Mouse (Mus musculus) adrenal gland, adult 2 months (tissue): ENCODE results near the gene Npepps. TPM values are rescaled to one million over a fixed set of nuclear protein-coding genes. Genes with fewer than 3 reads are reported as not detected.
"Not testable (repeated sequence)": the region's sequence is repeated elsewhere in the genome, so short reads cannot be mapped to it uniquely, and the experiment has no call there.

Experiments used
- DNase-seq: peaks from one replicate; pipeline ENCODE4 v3.0.0; 2021
- polyA plus RNA-seq: library from polyadenylated mRNA; depleted of rRNA; stranded (reverse); fragments of >200 nt; gene quantifications from 2 replicates; pipeline ENCODE4 v1.2.3, GENCODE M21; 2012
- total RNA-seq, 2 experiments: library from RNA; stranded (reverse); gene quantifications; 2 replicates each; pipeline ENCODE4 v1.2.3; 2021

Npepps gene
- total and polyA plus RNA-seq, 3 experiments: 29.8 to 70.2 (median 69.2) TPM

DNA sequence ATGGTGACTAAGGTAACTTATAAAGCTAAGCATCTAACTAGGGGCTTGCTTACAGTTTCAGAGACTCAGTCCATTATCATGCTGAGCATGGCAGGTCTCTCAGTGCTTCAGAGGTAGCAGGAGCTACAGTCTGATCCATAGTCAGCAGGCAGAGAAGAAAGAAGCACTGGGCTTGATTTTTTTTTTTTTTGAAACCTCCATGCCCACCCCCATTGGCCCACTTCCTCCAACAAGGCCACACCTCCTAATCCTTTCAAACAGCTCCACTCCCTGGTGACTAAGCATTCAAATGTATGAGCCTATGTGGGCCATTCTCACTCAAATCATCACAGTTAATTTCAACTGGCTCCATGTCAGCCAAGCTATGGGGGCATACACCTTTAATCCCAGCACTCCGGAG lies 12.3 kb upstream of the Npepps start:
- DNase-seq: no peak

- peak; percentile 67 for DNase-seq
These were observed 9.1 kb upstream of the Npepps start for GRCm38 (mm10) chr11:97289276-97290230.

- no peak for DNase-seq
These were observed 7.2 kb upstream of the Npepps start for GRCm38 (mm10) chr11:97287643-97288042.

- DNase-seq: no peak
These were observed 6.5 kb upstream of the Npepps start for GRCm38 (mm10) chr11:97286973-97287372.

DNA sequence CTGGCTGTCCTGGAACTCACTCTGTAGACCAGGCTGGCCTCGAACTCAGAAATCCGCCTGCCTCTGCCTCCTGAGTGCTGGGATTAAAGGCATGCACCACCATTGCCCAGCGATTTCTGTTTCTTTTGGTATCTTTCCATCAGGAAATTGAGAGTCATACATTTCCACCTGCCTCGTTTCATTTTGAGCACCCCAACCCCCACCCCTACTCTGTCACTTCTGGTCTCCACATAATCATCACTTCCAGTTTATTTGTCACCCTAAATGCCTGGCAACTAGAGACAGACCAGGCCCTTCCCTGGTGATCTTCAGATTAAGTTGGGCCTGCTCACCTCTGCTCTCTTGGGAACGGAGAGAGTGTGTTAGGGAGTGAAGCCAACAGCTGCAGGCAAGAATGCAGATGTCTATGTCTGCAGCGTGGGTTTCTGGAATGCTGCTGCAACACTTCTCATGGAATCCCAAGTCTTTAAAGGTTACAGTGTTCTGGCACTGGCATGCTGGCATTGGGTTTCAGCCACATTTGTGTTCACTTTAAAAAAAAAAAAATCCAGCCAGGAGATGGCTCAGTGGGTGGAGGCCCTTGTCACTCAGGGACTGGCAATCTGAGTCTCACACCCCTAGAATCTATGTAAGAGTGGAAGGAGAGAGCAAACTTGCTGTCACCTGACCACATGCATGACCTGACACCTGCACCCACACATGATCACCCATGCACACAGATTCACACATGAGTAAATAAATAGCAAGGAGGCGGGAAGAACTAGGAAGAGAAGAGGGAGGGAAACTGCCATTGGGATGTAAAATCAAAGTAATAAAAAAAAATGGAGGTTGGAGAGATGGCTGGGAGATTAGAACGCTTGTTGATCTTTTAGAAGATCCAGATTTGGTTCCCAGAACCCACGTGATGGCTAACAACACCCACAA lies 5.7 kb upstream of the Npepps start:
- peak; percentile 16 for DNase-seq

GRCm38 (mm10) chr11:97284854-97285253 lies 4.4 kb upstream of the Npepps start:
- no peak for DNase-seq

DNA sequence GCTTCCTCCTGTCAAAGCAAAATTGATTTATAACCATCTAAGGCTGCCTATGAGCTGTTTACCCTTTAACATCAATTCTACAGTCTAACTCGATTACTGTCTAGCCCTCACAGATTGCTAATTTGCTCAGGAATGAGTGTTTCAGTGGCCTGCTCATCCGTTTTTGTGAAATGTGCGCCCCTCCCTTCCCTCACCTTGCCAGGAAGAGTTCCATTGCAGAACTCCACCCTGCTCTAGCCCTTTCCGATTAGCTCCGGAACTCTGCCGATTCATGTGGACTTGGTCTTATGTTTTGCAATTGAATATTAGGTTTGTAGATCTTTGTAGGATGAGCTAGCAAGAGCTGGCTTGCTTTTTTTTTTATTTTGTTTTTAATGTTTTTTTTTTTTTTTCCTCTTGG lies 1.7 kb upstream of the Npepps start:
- DNase-seq: no peak

GRCm38 (mm10) chr11:97279405-97280215 lies 828 bp downstream of the Npepps start:
- DNase-seq: peak; percentile 81

GRCm38 (mm10) chr11:97279040-97279404 lies 1.4 kb downstream of the Npepps start:
- no peak for DNase-seq

DNA sequence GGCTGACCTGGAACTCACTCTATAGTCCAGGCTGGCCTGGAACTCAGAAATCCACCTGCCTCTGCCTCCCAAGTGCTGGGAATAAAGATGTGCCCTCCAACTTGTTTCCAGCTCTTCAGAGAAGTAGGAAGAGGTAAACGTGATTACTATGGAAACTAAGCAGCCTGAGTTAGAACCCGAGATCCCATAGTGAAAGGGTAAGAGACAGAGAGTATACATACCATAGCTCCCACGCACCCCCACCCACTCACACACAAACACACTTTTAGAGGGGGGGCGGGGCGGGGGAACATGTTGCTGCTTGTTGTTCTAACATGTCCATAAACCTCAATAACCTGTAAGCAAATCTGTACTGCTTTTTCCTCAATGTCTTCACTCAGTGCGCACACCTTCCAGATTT lies 2.0 kb downstream of the Npepps start:
- no peak for DNase-seq

DNA sequence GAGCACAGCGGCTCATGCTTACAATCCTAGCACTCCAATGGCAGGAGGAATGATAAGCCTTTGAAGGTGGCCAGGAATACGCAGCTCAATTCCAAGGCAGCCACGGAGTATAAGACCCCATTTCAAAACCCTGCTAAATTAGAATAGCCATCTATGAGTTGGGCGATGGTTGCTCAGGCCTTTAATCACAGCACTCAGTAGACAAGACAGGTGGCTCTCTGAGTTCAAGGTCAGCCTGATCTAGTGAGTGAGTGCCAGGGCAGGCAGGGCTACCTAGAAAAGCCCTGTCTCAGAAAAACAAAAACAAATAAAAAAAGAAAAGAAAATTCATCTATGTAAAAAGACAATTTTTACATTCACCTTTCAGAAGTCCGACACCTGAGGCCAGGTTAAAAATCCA lies 3.3 kb downstream of the Npepps start:
- peak; percentile 32 for DNase-seq

- DNase-seq: no peak
These were observed 4.4 kb downstream of the Npepps start for GRCm38 (mm10) chr11:97276019-97276418.

DNA sequence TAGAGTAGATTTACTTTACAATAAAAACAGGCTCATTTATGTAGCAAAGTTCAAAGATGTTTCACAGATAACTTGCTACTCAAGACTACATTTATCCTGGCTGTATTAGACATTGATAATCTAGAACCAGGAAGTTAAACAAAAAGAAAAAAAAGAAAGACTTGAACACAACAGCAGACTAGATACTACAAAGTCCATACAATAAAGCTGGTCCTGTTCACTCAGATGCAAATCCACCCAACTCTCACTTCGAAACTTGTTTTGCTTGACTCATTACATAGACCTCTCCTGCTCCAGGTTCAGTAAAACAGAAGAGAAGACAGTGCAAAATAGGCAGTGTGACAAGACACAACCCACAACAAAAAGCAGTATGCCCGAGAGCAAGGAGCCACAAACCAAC lies 5.1 kb downstream of the Npepps start:
- DNase-seq: no peak

DNA sequence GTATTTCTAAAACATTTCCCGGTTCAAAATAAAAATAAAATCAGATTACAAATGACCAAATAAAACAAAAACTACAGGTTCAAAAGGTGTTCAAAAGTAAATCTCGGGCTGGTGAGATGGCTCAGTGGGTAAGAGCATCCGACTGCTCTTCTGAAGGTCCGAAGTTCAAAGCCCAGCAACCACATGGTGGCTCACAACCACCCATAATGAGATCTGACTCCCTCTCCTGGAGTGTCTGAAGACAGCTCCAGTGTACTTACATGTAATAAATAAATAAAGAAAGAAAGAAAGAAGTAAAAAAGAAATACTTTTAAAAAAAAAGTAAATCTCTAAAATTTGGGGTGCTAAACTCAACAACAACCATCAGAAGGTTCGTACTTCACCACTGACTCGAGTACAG lies 5.5 kb downstream of the Npepps start:
- DNase-seq: not testable (repeated sequence)

DNA sequence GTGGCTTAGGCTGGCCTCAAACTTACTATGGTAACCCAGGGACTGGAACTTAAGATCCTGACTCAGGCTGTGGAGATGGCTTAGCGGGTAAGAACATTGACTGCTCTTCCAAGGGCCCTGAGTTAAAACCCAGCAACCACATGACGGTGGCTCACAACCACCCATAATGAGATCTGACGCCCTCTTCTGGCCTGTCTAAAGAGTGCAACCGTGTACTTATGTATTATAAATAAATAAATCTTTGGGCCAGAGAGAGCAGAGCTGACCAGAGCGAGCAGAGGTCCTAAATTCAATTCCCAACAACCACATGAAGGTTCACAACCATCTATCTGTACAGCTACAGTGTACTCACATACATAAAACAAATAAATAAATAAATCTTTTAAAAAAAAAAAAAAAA lies 6.8 kb downstream of the Npepps start:
- DNase-seq: no peak

GRCm38 (mm10) chr11:97272835-97273234 lies 7.6 kb downstream of the Npepps start:
- DNase-seq: no peak

- DNase-seq: not testable (repeated sequence)
These were observed 10.4 kb downstream of the Npepps start for GRCm38 (mm10) chr11:97270004-97270403.

- DNase-seq: not testable (repeated sequence)
These were observed 13.9 kb downstream of the Npepps start for GRCm38 (mm10) chr11:97266544-97266943.

GRCm38 (mm10) chr11:97249649-97250048 lies 30.8 kb downstream of the Npepps start:
- DNase-seq: not testable (repeated sequence)

GRCm38 (mm10) chr11:97246510-97247159 lies 33.8 kb downstream of the Npepps start:
- DNase-seq: peak; percentile 51

- DNase-seq: no peak
These were observed 39.1 kb downstream of the Npepps start for GRCm38 (mm10) chr11:97241321-97241720.
